Mouse (Mus musculus) G1E (cell line): ENCODE results near the gene Tbxas1.

ENCODE experiments used
- CTCF ChIP-seq: IDR thresholded peaks from 2 replicates; pipeline ENCODE4 v1.5.1; 2012; ENCODE audit warnings: low read depth, low read length, inconsistent platforms, mixed read lengths
- GATA1 ChIP-seq: IDR thresholded peaks from 2 replicates; pipeline ENCODE4 v1.6.1; 2012; ENCODE audit warnings: borderline replicate concordance, low read length, inconsistent platforms, mixed read lengths
- GATA2 ChIP-seq: IDR thresholded peaks from 2 replicates; pipeline ENCODE4 v1.6.1; 2012; ENCODE audit warnings: low read depth, low read length, inconsistent platforms, borderline replicate concordance
- POLR2AphosphoS5 ChIP-seq: IDR thresholded peaks from 2 replicates; pipeline ENCODE4 v1.6.1; 2012; ENCODE audit warnings: low read depth, low read length, inconsistent platforms; ENCODE audit not compliant: insufficient replicate concordance
- TAL1 ChIP-seq: conservative IDR thresholded peaks from 2 replicates; pipeline ENCODE4 v1.6.1; 2012; ENCODE audit warnings: low read depth, low read length, inconsistent platforms, mixed read lengths

- TF ChIP-seq CTCF, result no peak
- TF ChIP-seq GATA1, result no peak
- no peak for TF ChIP-seq POLR2AphosphoS5
- no peak for TF ChIP-seq TAL1
- no peak for TF ChIP-seq GATA2
These were observed at the start of gene Tbxas1 for GRCm38 (mm10) chr6:38875258-38876070.
